20 mouse cellular contexts compared by ENCODE assay signal in genomic region chr2:122345106-122345893, GRCm38 (mm10). TPM values are rescaled to one million over a fixed set of nuclear protein-coding genes. Genes with fewer than 3 reads are reported as not detected.
DNase-seq lines count a peak whose midpoint lies in the region; ATAC-seq and TF ChIP-seq lines count a peak whose summit lies in the region.
"Had no signal": no experiment of that assay in that cellular context is flagged by ENCODE, and none has a peak within 500 bp of the region (broad histone marks: within the 10 kb centered on the region; RNA-seq: fewer than 3 reads in every experiment).

No protein-coding gene starts in this region.

- H3K9me3 ChIP-seq in stomach, embryonic 15.5 days: no peaks in the 10 kb centered on the region
- H3K9me3 ChIP-seq in intestine, embryonic 15.5 days: no peaks in the 10 kb centered on the region
- H3K9me3 ChIP-seq: hindbrain, embryonic 13.5 days; midbrain, embryonic 12.5 days; neural tube, embryonic 12.5 days had no signal

- no peaks in the 10 kb centered on the region for H3K36me3 ChIP-seq in stomach, embryonic 15.5 days
- no peaks in the 10 kb centered on the region for H3K36me3 ChIP-seq in intestine, embryonic 15.5 days
- H3K36me3 ChIP-seq: midbrain, embryonic 12.5 days; neural tube, embryonic 12.5 days had no signal

- no peak for ATAC-seq in stomach, embryonic 15.5 days (ENCODE audit: insufficient read depth, low FRiP score, low read depth)
- ATAC-seq in intestine, embryonic 15.5 days: no peak

- WGBS in stomach, embryonic 15.5 days: 71% methylated on average over 6 of the region's 6 CpGs
- WGBS in intestine, embryonic 15.5 days: 76% methylated on average over 6 of the region's 6 CpGs

- H3K27me3 ChIP-seq in stomach, embryonic 15.5 days (replicated peaks): no peaks in the 10 kb centered on the region
- H3K27me3 ChIP-seq in intestine, embryonic 15.5 days (replicated peaks): no peaks in the 10 kb centered on the region
- H3K27me3 ChIP-seq: hindbrain, embryonic 13.5 days; midbrain, embryonic 12.5 days; neural tube, embryonic 12.5 days had no signal

- H3K4me1 ChIP-seq in stomach, embryonic 15.5 days: peaks cover 18% of the 10 kb centered on the region
- peaks cover 16% of the 10 kb centered on the region for H3K4me1 ChIP-seq in intestine, embryonic 15.5 days (replicated peaks)

- DNase-seq in layer of hippocampus, adult 2 months (ENCODE audit: low spot score in 2 of 2): no peak
- DNase-seq in layer of hippocampus, postnatal 36 days: no peak
- peak; percentile 66 for DNase-seq in cerebellum, adult 9-10 months
- peak; percentile 27 to 29 for DNase-seq in cerebellum, postnatal 36 days
- no peak for DNase-seq in kidney, adult 11 months
- DNase-seq: adrenal gland, postnatal 36 days; heart, adult 18-20 months; kidney, adult 8-10 months; lung, postnatal 14 days; thymus, postnatal 25 days had no signal

- H3K27ac ChIP-seq in layer of hippocampus, adult 2 months: no peak overlapping the region
- peak overlapping the region; percentile 70 for H3K27ac ChIP-seq in stomach, embryonic 15.5 days
- H3K27ac ChIP-seq in intestine, embryonic 15.5 days: no peak overlapping the region
- H3K27ac ChIP-seq: hindbrain, embryonic 13.5 days; midbrain, embryonic 12.5 days; neural tube, embryonic 12.5 days had no signal

- H3K4me2 ChIP-seq in stomach, embryonic 15.5 days: no peak overlapping the region
- H3K4me2 ChIP-seq in intestine, embryonic 15.5 days (replicated peaks): no peak overlapping the region
- H3K4me2 ChIP-seq: hindbrain, embryonic 13.5 days; midbrain, embryonic 12.5 days; neural tube, embryonic 12.5 days had no signal

- TF ChIP-seq CTCF in layer of hippocampus, adult 2 months (conservative IDR thresholded peaks at IDR 0.05): peak; percentile 27; the same call in 1 of the 2 replicates

- no peak overlapping the region for H3K9ac ChIP-seq in stomach, embryonic 15.5 days
- no peak overlapping the region for H3K9ac ChIP-seq in intestine, embryonic 15.5 days
- H3K9ac ChIP-seq: hindbrain, embryonic 13.5 days; midbrain, embryonic 12.5 days; neural tube, embryonic 12.5 days had no signal

- H3K4me3 ChIP-seq in layer of hippocampus, adult 2 months: no peak overlapping the region
- H3K4me3 ChIP-seq in stomach, embryonic 15.5 days (replicated peaks): no peak overlapping the region
- H3K4me3 ChIP-seq in intestine, embryonic 15.5 days (replicated peaks): no peak overlapping the region
- H3K4me3 ChIP-seq: erythroblast, embryonic 14.5 days; hindbrain, embryonic 13.5 days; midbrain, embryonic 12.5 days; neural tube, embryonic 12.5 days had no signal

RNA-seq across cellular contexts. Expression of gene Shf, which starts 23.7 kb away (rescaled TPM):
- total RNA-seq in layer of hippocampus, adult 2 months (2021): 10 to 100 TPM; 61.7 to 62.6 TPM
- 10 to 100 TPM; 56.6 to 60.0 TPM for total RNA-seq in layer of hippocampus, postnatal 36 days (2021)
- 2.3 and 2.6 TPM in 2 replicates for polyA plus RNA-seq in stomach, embryonic 15.5 days (2015; fragmentation: Nextera tagmentation; extraction: Ambion mirVana)
- 2.7 and 3.6 TPM in 2 replicates for polyA plus RNA-seq in intestine, embryonic 15.5 days (2015; fragmentation: Nextera tagmentation; extraction: Ambion mirVana)

RNA-seq across cellular contexts. Expression of gene Duox1, which starts 29.8 kb away (rescaled TPM):
- total RNA-seq in layer of hippocampus, adult 2 months (2021): not detected
- not detected for total RNA-seq in layer of hippocampus, postnatal 36 days (2021)
- 1.0 and 2.0 TPM in 2 replicates for polyA plus RNA-seq in stomach, embryonic 15.5 days (2015; fragmentation: Nextera tagmentation; extraction: Ambion mirVana)
- 0.03 and 0.08 TPM in 2 replicates for polyA plus RNA-seq in intestine, embryonic 15.5 days (2015; fragmentation: Nextera tagmentation; extraction: Ambion mirVana)
- total RNA-seq: liver, adult 2 months; MEL had no signal
- polyA plus RNA-seq: cortical plate, adult 2 months; erythroblast, embryonic 14.5 days; liver, adult 2 months had no signal

RNA-seq across cellular contexts. Expression of gene Duoxa1, which starts 31.8 kb away (rescaled TPM):
- not detected for total RNA-seq in layer of hippocampus, adult 2 months (2021)
- not detected for total RNA-seq in layer of hippocampus, postnatal 36 days (2021)
- 3.1 and 6.1 TPM in 2 replicates for polyA plus RNA-seq in stomach, embryonic 15.5 days (2015; fragmentation: Nextera tagmentation; extraction: Ambion mirVana)
- not detected in 2 replicates for polyA plus RNA-seq in intestine, embryonic 15.5 days (2015; fragmentation: Nextera tagmentation; extraction: Ambion mirVana)
- total RNA-seq: adrenal gland, postnatal 36 days; liver, adult 2 months; MEL had no signal
- polyA plus RNA-seq: erythroblast, embryonic 14.5 days; liver, adult 2 months; neural tube, embryonic 12.5 days had no signal

RNA-seq across cellular contexts. Expression of gene Duoxa2, which starts 46.6 kb away (rescaled TPM):
- total RNA-seq in layer of hippocampus, adult 2 months (2021): not detected
- not detected for total RNA-seq in layer of hippocampus, postnatal 36 days (2021)
- polyA plus RNA-seq in stomach, embryonic 15.5 days (2015; fragmentation: Nextera tagmentation; extraction: Ambion mirVana): 0.59 and 0.87 TPM in 2 replicates
- 0.14 and 0.25 TPM in 2 replicates for polyA plus RNA-seq in intestine, embryonic 15.5 days (2015; fragmentation: Nextera tagmentation; extraction: Ambion mirVana)
- total RNA-seq: adrenal gland, postnatal 36 days; MEL had no signal
- polyA plus RNA-seq: cortical plate, adult 2 months; erythroblast, embryonic 14.5 days; heart, embryonic 16.5 days; hindbrain, embryonic 13.5 days; liver, adult 2 months; midbrain, embryonic 12.5 days; neural tube, embryonic 12.5 days had no signal

RNA-seq across cellular contexts. Expression of gene Duox2, which starts 47.1 kb away (rescaled TPM):
- under 1 TPM in 1 of 2 experiments, not detected in 1; 0.08 TPM for total RNA-seq in layer of hippocampus, adult 2 months (2021)
- under 1 TPM in 1 of 2 experiments, not detected in 1; 0.05 TPM for total RNA-seq in layer of hippocampus, postnatal 36 days (2021)
- polyA plus RNA-seq in stomach, embryonic 15.5 days (2015; fragmentation: Nextera tagmentation; extraction: Ambion mirVana): 0.15 and 0.35 TPM in 2 replicates
- 0.08 TPM in 1 of 2 replicates, not detected in the other for polyA plus RNA-seq in intestine, embryonic 15.5 days (2015; fragmentation: Nextera tagmentation; extraction: Ambion mirVana)
- total RNA-seq: liver, adult 2 months; MEL had no signal
- polyA plus RNA-seq: erythroblast, embryonic 14.5 days; hindbrain, embryonic 13.5 days; midbrain, embryonic 12.5 days had no signal

Comparison
In these comparisons a context has a peak if more than half of its experiments do, and no peak if none do; other contexts are left out.
1. DNase-seq: peak in cerebellum, adult 9-10 months (single experiment) and cerebellum, postnatal 36 days (2 of 2); none in layer of hippocampus, adult 2 months (0 of 2), layer of hippocampus, postnatal 36 days (0 of 2) and kidney, adult 11 months (single experiment).